Mouse (Mus musculus) midbrain, postnatal 0 days (tissue): ENCODE measurements around the gene Ccr1. TPM values are rescaled to one million over a fixed set of nuclear protein-coding genes. Genes with fewer than 3 reads are reported as not detected.

Experiments
- ATAC-seq: fragments of 200-750 bp; cut with Nextera tagmentation; 2 replicates; pipeline ENCODE4 v1.8.0; 2017; ENCODE audit warnings: moderate number of reproducible peaks, mild to moderate bottlenecking, moderate TSS enrichment, moderate library complexity; ENCODE audit not compliant: low FRiP score
- DNase-seq: peaks from one replicate; pipeline ENCODE4 v3.0.0-alpha.2; 2015; ENCODE audit warnings: low spot score
- H3K27ac ChIP-seq: fragments of 300-500 bp; sonication (generic); 2 replicates; pipeline ENCODE4 v1.5.1; 2014; ENCODE audit warnings: low read depth, mild to moderate bottlenecking, low read length, mixed read lengths
- H3K27me3 ChIP-seq: fragments of 300-500 bp; sonication (generic); 2 replicates; pipeline ENCODE4 v1.6.1; 2014; ENCODE audit warnings: low read length, control low read depth, mixed read lengths; ENCODE audit not compliant: insufficient read depth
- H3K36me3 ChIP-seq: fragments of 300-500 bp; sonication (generic); 2 replicates; pipeline ENCODE4 v1.6.1; 2014; ENCODE audit warnings: low read length, control low read depth, mixed read lengths; ENCODE audit not compliant: insufficient read depth
- H3K4me1 ChIP-seq: fragments of 300-500 bp; sonication (generic); 2 replicates; pipeline ENCODE4 v1.6.1; 2014; ENCODE audit warnings: mild to moderate bottlenecking, control low read depth, antibody characterized with exemption, low read length, mixed read lengths; ENCODE audit not compliant: insufficient read depth
- H3K4me2 ChIP-seq: fragments of 300-500 bp; sonication (generic); 2 replicates; pipeline ENCODE4 v1.6.1; 2014; ENCODE audit warnings: low read depth, mild to moderate bottlenecking, low read length, mixed read lengths; ENCODE audit not compliant: poor library complexity, severe bottlenecking
- H3K4me3 ChIP-seq: fragments of 300-500 bp; sonication (generic); 2 replicates; pipeline ENCODE4 v1.5.1; 2014; ENCODE audit warnings: low read depth, mild to moderate bottlenecking, low read length, moderate library complexity
- H3K9ac ChIP-seq: fragments of 300-500 bp; sonication (generic); replicated peaks from 2 replicates; pipeline ENCODE4 v1.6.1; 2014; ENCODE audit warnings: mild to moderate bottlenecking, low read length, moderate library complexity, mixed read lengths; ENCODE audit not compliant: poor library complexity, severe bottlenecking
- H3K9me3 ChIP-seq: fragments of 300-500 bp; sonication (generic); 2 replicates; pipeline ENCODE4 v1.6.1; 2016; ENCODE audit warnings: low read length, control low read depth
- CTCF ChIP-seq: IDR thresholded peaks from 2 replicates; pipeline ENCODE4 v1.5.1; 2016; ENCODE audit warnings: antibody characterized with exemption, mild to moderate bottlenecking
- WGBS: fragments of 180-500 bp; shearing (Covaris S2); extraction: QIAGEN DNeasy Blood & Tissue Kit; methylation state at CpG from one replicate; pipeline ENCODE4 v1.1.7; 2014; 5-methylcytosine and 5-hydroxymethylcytosine counted together
- polyA plus RNA-seq: library from polyadenylated mRNA; unstranded; fragments of >200 nt; fragmentation: Nextera tagmentation; extraction: Ambion mirVana; gene quantifications from 2 replicates; pipeline ENCODE4 v1.2.1, GENCODE M21; 2015
- total RNA-seq: library from RNA; depleted of rRNA; stranded (reverse); fragments of >200 nt; gene quantifications from 2 replicates; pipeline ENCODE4 v1.2.3, GENCODE M21; 2014

Gene Ccr1
- total and polyA plus RNA-seq, 2 experiments from 2014 or later, result 0.49 to 0.68 TPM

DNA sequence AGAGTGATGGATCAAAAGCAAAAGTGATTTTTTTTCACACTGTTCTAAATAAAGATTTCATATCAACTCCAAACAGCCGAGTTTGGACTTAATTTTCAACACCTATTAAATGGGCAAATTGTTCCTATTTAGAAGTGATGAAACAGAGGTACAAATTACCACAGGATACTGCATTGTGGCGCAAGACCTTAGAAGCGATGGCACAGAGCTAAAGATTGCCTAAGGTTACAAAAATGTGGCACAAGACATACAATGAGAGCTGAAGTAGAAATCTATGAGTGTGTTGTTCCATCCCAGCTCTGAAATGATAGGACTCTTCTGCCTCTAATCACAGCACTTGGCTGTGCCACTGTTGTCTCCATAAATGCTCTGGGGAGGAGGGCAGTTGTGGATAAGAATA, 3.7 kb downstream of the Ccr1 start:
- TF ChIP-seq CTCF, result no peak
- no peak for ATAC-seq
- no peak overlapping the region for H3K27ac ChIP-seq
- H3K36me3 ChIP-seq, result no peaks in the 10 kb centered on the region
- no peak for DNase-seq
- H3K27me3 ChIP-seq, result no peaks in the 10 kb centered on the region
- no peak overlapping the region for H3K9ac ChIP-seq
- H3K4me1 ChIP-seq, result no peaks in the 10 kb centered on the region
- WGBS, result 86% methylated on average over 3 of the region's 3 CpGs
- H3K4me2 ChIP-seq, result no peak overlapping the region
- no peaks in the 10 kb centered on the region for H3K9me3 ChIP-seq
- H3K4me3 ChIP-seq, result no peak overlapping the region

GRCm38 (mm10) chr9:123960161-123960560, 8.3 kb downstream of the Ccr1 start:
- H3K4me2 ChIP-seq, result no peak overlapping the region
- ATAC-seq, result no peak
- no peak overlapping the region for H3K4me3 ChIP-seq
- H3K9ac ChIP-seq, result no peak overlapping the region
- H3K27ac ChIP-seq, result no peak overlapping the region
- no peaks in the 10 kb centered on the region for H3K9me3 ChIP-seq
- 65% methylated on average over 1 of the region's 1 CpGs for WGBS
- no peaks in the 10 kb centered on the region for H3K27me3 ChIP-seq
- no peak for DNase-seq
- no peaks in the 10 kb centered on the region for H3K4me1 ChIP-seq
- TF ChIP-seq CTCF, result no peak
- no peaks in the 10 kb centered on the region for H3K36me3 ChIP-seq

DNA sequence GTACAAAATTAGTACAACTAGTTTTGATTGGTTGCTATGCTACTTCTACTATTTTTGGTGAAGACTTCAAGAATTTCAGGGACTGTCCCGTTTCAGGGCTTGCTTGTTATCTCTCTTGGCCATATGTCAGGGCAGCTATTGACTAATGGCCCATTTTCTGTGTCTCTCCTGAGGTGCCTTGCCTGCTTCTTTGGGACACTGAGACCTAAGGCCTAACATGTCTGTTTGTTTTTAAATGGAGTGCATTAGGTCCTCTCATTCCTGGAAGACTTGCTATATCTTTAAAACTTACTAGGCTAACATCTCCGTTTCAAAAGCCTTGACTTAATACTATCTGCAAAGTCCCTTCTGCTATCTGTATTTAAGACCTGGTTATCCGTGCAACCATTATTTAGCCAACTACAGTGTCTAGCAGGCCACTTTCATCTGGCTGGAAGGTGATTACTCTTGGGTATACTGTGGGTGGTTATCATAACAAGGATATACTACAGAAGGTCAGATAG, 10.5 kb downstream of the Ccr1 start:
- Histone ChIP-seq H3K4me2 (no peak overlapping the region), H3K36me3 (no peaks in the 10 kb centered on the region), H3K27me3 (no peaks in the 10 kb centered on the region), H3K4me3 (no peak overlapping the region), H3K4me1 (no peaks in the 10 kb centered on the region), H3K27ac (no peak overlapping the region), H3K9me3 (no peaks in the 10 kb centered on the region), H3K9ac (no peak overlapping the region)
- no peak for DNase-seq
- 74% methylated on average over 3 of the region's 3 CpGs for WGBS
- TF ChIP-seq CTCF, result no peak
- ATAC-seq, result no peak

DNA sequence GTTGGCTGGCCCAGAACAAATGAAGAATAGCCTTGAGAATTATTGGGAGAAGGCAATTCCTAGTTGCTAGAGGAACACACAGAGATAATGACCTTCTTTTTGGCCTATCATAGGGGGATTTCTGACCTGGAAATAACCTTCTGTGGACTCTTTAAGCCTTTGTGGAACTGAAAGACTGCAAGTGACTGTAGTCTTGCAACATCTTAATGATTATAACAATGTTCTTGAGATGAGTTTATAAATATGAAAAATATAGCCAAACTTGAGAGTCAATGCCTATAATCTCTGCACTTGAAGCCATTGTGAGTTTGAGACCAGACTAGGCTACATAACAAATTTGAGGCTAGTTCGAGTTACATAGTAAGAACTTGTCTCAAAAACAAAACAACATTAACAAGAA, 11.6 kb downstream of the Ccr1 start:
- no peaks in the 10 kb centered on the region for H3K36me3 ChIP-seq
- H3K4me1 ChIP-seq, result no peaks in the 10 kb centered on the region
- H3K4me3 ChIP-seq, result no peak overlapping the region
- H3K9me3 ChIP-seq, result no peaks in the 10 kb centered on the region
- H3K27ac ChIP-seq, result no peak overlapping the region
- H3K27me3 ChIP-seq, result no peaks in the 10 kb centered on the region
- ATAC-seq (no peak), DNase-seq (no peak)
- WGBS, result 80% methylated on average over 1 of the region's 1 CpGs
- H3K4me2 ChIP-seq, result no peak overlapping the region
- TF ChIP-seq CTCF, result no peak
- H3K9ac ChIP-seq, result no peak overlapping the region

DNA sequence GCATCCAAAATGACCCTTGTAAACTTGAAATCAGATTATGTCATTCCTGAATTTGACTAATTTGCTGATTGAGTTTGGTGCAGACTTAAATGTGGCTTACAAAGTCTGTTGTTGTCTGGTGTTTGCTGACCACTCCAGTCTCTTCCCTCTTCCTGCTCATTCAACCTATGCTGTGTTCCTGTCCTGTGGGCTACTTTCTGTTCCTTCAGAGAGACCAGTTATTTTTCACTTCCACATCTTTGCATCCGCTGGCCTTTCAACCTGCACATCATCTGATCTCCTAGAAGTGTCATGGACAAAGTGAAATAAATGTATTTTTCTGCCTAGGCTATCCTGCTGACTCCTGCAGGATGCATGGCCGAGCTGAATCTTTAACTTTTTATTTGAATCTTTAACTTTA, 14.9 kb downstream of the Ccr1 start:
- TF ChIP-seq CTCF, result no peak
- Histone ChIP-seq H3K9me3 (no peaks in the 10 kb centered on the region), H3K36me3 (no peaks in the 10 kb centered on the region), H3K27me3 (no peaks in the 10 kb centered on the region), H3K27ac (no peak overlapping the region), H3K4me3 (no peak overlapping the region), H3K4me1 (no peaks in the 10 kb centered on the region), H3K9ac (no peak overlapping the region), H3K4me2 (no peak overlapping the region)
- no peak for DNase-seq
- no peak for ATAC-seq
- WGBS, result 72% methylated on average over 2 of the region's 2 CpGs

GRCm38 (mm10) chr9:123951176-123951575, 17.3 kb downstream of the Ccr1 start:
- Histone ChIP-seq H3K4me3 (no peak overlapping the region), H3K9me3 (no peaks in the 10 kb centered on the region), H3K27me3 (no peaks in the 10 kb centered on the region)

More at GRCm38 (mm10) chr9:123951176-123951575, 17.3 kb downstream of the Ccr1 start:
- Histone ChIP-seq H3K27ac (no peak overlapping the region), H3K4me2 (no peak overlapping the region), H3K36me3 (no peaks in the 10 kb centered on the region), H3K9ac (no peak overlapping the region), H3K4me1 (no peaks in the 10 kb centered on the region)
- DNase-seq, result no peak
- TF ChIP-seq CTCF, result no peak
- WGBS, result 97% methylated on average over 1 of the region's 1 CpGs
- ATAC-seq, result no peak
